Mouse (Mus musculus) A20 (cell line): ENCODE results near the gene Pkig.
"Not testable (repeated sequence)": the region's sequence is repeated elsewhere in the genome, so short reads cannot be mapped to it uniquely, and the experiment has no call there.

Source experiments
- DNase-seq: peaks from one replicate; pipeline ENCODE4 v3.0.0-alpha.2; 2011; ENCODE audit warnings: low read depth, low spot score

The Pkig gene

GRCm38 (mm10) chr2:163682344-163682743 lies 24.2 kb downstream of the Pkig start:
- no peak for DNase-seq

GRCm38 (mm10) chr2:163685287-163685686 lies 27.1 kb downstream of the Pkig start:
- DNase-seq = no peak

- DNase-seq = no peak
Measured at GRCm38 (mm10) chr2:163685761-163686200, 27.6 kb downstream of the Pkig start.

GRCm38 (mm10) chr2:163686233-163686632 lies 28.0 kb downstream of the Pkig start:
- DNase-seq = no peak

GRCm38 (mm10) chr2:163686886-163687285 lies 28.7 kb downstream of the Pkig start:
- DNase-seq = no peak

- DNase-seq = not testable (repeated sequence)
Measured at GRCm38 (mm10) chr2:163688377-163688776, 30.2 kb downstream of the Pkig start.

- DNase-seq = no peak
Measured at GRCm38 (mm10) chr2:163689771-163690170, 31.6 kb downstream of the Pkig start.

GRCm38 (mm10) chr2:163690409-163691304 lies 32.5 kb downstream of the Pkig start:
- no peak for DNase-seq

- no peak for DNase-seq
Measured at GRCm38 (mm10) chr2:163691846-163692605, 33.8 kb downstream of the Pkig start.

- no peak for DNase-seq
Measured at GRCm38 (mm10) chr2:163692873-163693612, 34.9 kb downstream of the Pkig start.

- no peak for DNase-seq
Measured at GRCm38 (mm10) chr2:163693716-163694314, 35.6 kb downstream of the Pkig start.

GRCm38 (mm10) chr2:163696763-163697162 lies 38.6 kb downstream of the Pkig start:
- no peak for DNase-seq

- no peak for DNase-seq
Measured at GRCm38 (mm10) chr2:163697764-163698480, 39.7 kb downstream of the Pkig start.

GRCm38 (mm10) chr2:163699078-163699780 lies 41.0 kb downstream of the Pkig start:
- DNase-seq = no peak

GRCm38 (mm10) chr2:163702431-163702830 lies 44.2 kb downstream of the Pkig start:
- DNase-seq = peak; percentile 65

- DNase-seq = peak; percentile 52
Measured at GRCm38 (mm10) chr2:163702921-163703320, 44.7 kb downstream of the Pkig start.

- no peak for DNase-seq
Measured at GRCm38 (mm10) chr2:163703599-163704260, 45.5 kb downstream of the Pkig start.

GRCm38 (mm10) chr2:163708321-163708720 lies 50.1 kb downstream of the Pkig start:
- no peak for DNase-seq

- DNase-seq = no peak
Measured at GRCm38 (mm10) chr2:163708763-163709250, 50.6 kb downstream of the Pkig start.
